Mouse (Mus musculus): ENCODE data around the gene Sp4. TPM values are rescaled to one million over a fixed set of nuclear protein-coding genes. Genes with fewer than 3 reads are reported as not detected.

Gene Sp4
- total RNA-seq, 1 experiment = 10.4 TPM

DNA sequence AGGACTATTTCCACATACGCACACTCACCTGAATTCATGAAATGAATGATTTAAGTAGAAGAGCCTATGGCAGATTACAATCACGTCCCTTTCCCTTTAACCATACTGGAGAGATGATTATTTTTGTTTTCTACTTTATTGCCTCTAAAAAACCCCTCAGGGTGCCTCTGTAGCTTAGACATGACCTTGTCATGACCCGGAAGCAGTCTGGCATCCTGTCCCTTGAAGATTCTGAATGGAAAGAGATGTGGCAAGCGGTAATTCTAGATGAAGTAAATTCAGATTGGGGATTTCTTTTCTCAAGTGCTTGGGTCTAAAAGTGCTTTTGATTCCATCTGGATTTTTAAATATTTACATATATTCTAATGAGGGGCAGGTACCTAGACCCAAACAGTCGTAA, 24.9 kb downstream of the Sp4 start:
- Histone ChIP-seq H3K4me3 (ENCODE audit: insufficient read depth in 1 of 2, low read depth in 1 of 2, low read length in 2 of 2, poor library complexity in 1 of 2, severe bottlenecking in 1 of 2) (no peak overlapping the region), H3K4me1 (ENCODE audit: control insufficient read depth in 2 of 2, insufficient read depth in 2 of 2, low read length in 2 of 2, poor library complexity in 1 of 2) (peaks cover 0 to 2% of the 10 kb centered on the region in 2 experiments; a peak in 1 of 4 replicates), H3K9me3 (ENCODE audit: control insufficient read depth, insufficient read depth, low read depth, low read length) (no peaks in the 10 kb centered on the region), H3K27ac (ENCODE audit: insufficient read depth, low read depth, low read length, poor library complexity, severe bottlenecking) (no peak overlapping the region), H3K9ac (ENCODE audit: insufficient read depth, low read depth, low read length, poor library complexity, severe bottlenecking) (no peak overlapping the region), H3K36me3 (ENCODE audit: control insufficient read depth, insufficient read depth, low read length, poor library complexity, severe bottlenecking) (no peaks in the 10 kb centered on the region)
- no peak for TF ChIP-seq HCFC1 (IDR thresholded peaks at IDR 0.05; ENCODE audit: borderline replicate concordance, insufficient read depth, low read length)
- TF ChIP-seq CHD2 (IDR thresholded peaks at IDR 0.05; ENCODE audit: low read depth, low read length) = no peak
- no peak for TF ChIP-seq MAFK (IDR thresholded peaks at IDR 0.05; ENCODE audit: insufficient read depth, low read depth, low read length)
- no peak for TF ChIP-seq ZNF384 (IDR thresholded peaks at IDR 0.05; ENCODE audit: low read depth, low read length)
- TF ChIP-seq ZC3H11A (IDR thresholded peaks at IDR 0.05; ENCODE audit: borderline replicate concordance, low read depth, low read length) = no peak
- DNase-seq (ENCODE audit: low read depth, low spot score) = no peak
- in situ Hi-C loops (cut with MboI; ENCODE audit: low sequenced_read_pairs in 2 of 2, unreplicated experiment in 2 of 2) = no loop called here

DNA sequence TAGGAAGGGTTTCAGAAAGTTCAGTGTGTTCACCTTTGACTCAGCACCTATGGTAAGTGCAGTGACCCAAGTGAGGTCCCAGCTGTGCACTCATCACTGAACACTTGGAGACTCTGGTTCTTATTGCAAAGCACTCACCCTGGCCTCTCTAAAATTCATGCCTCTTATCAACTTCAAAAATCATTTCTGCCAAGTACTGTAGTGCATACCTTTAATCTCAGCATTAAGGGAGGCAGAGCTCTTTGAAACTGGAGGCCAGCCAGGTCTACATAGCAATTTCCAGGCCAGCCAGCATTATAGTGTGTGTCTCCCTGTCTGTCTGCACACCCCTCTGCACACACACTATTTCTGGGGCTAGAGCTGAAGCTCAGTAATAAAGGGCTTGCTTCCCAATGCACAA, 36.3 kb downstream of the Sp4 start:
- no peak for DNase-seq (ENCODE audit: low read depth, low spot score)
- TF ChIP-seq MAFK (IDR thresholded peaks at IDR 0.05; ENCODE audit: insufficient read depth, low read depth, low read length) (no peak), ZC3H11A (IDR thresholded peaks at IDR 0.05; ENCODE audit: borderline replicate concordance, low read depth, low read length) (no peak), CHD2 (IDR thresholded peaks at IDR 0.05; ENCODE audit: low read depth, low read length) (no peak), ZNF384 (IDR thresholded peaks at IDR 0.05; ENCODE audit: low read depth, low read length) (no peak), HCFC1 (IDR thresholded peaks at IDR 0.05; ENCODE audit: borderline replicate concordance, insufficient read depth, low read length) (no peak)
- Histone ChIP-seq H3K9me3 (ENCODE audit: control insufficient read depth, insufficient read depth, low read depth, low read length) (no peaks in the 10 kb centered on the region), H3K4me3 (ENCODE audit: insufficient read depth in 1 of 2, low read depth in 1 of 2, low read length in 2 of 2, poor library complexity in 1 of 2, severe bottlenecking in 1 of 2) (no peak overlapping the region), H3K36me3 (ENCODE audit: control insufficient read depth, insufficient read depth, low read length, poor library complexity, severe bottlenecking) (no peaks in the 10 kb centered on the region), H3K4me1 (ENCODE audit: control insufficient read depth in 2 of 2, insufficient read depth in 2 of 2, low read length in 2 of 2, poor library complexity in 1 of 2) (no peaks in the 10 kb centered on the region), H3K27ac (ENCODE audit: insufficient read depth, low read depth, low read length, poor library complexity, severe bottlenecking) (no peak overlapping the region), H3K9ac (ENCODE audit: insufficient read depth, low read depth, low read length, poor library complexity, severe bottlenecking) (no peak overlapping the region)
- in situ Hi-C loops (cut with MboI; ENCODE audit: low sequenced_read_pairs in 2 of 2, unreplicated experiment in 2 of 2) = no loop called here

DNA sequence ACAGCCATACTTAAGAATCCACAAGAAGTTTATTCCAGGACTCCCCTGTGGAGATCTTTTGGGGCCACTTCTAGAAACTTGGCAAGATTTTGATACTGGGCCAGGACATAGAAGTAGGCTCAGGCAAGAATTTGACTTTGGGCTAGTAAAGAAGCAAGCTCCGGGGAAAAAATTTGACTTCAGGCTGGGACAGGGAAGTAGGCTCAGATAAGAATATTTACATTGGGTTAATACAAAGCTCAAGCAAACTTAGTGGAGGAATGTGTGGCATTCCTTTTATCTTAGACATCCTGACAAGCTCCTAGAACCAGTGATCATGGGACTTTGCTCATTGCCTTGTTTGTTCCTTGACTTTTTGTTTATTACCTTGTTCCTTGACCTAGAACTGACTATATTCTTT, 37.4 kb downstream of the Sp4 start:
- in situ Hi-C loops (cut with MboI; ENCODE audit: low sequenced_read_pairs in 2 of 2, unreplicated experiment in 2 of 2) = no loop called here
- TF ChIP-seq CHD2 (IDR thresholded peaks at IDR 0.05; ENCODE audit: low read depth, low read length) (no peak), MAFK (IDR thresholded peaks at IDR 0.05; ENCODE audit: insufficient read depth, low read depth, low read length) (no peak), ZC3H11A (IDR thresholded peaks at IDR 0.05; ENCODE audit: borderline replicate concordance, low read depth, low read length) (no peak), HCFC1 (IDR thresholded peaks at IDR 0.05; ENCODE audit: borderline replicate concordance, insufficient read depth, low read length) (no peak), ZNF384 (IDR thresholded peaks at IDR 0.05; ENCODE audit: low read depth, low read length) (no peak)
- Histone ChIP-seq H3K36me3 (ENCODE audit: control insufficient read depth, insufficient read depth, low read length, poor library complexity, severe bottlenecking) (no peaks in the 10 kb centered on the region), H3K4me3 (ENCODE audit: insufficient read depth in 1 of 2, low read depth in 1 of 2, low read length in 2 of 2, poor library complexity in 1 of 2, severe bottlenecking in 1 of 2) (no peak overlapping the region), H3K4me1 (ENCODE audit: control insufficient read depth in 2 of 2, insufficient read depth in 2 of 2, low read length in 2 of 2, poor library complexity in 1 of 2) (no peaks in the 10 kb centered on the region), H3K27ac (ENCODE audit: insufficient read depth, low read depth, low read length, poor library complexity, severe bottlenecking) (no peak overlapping the region), H3K9ac (ENCODE audit: insufficient read depth, low read depth, low read length, poor library complexity, severe bottlenecking) (no peak overlapping the region), H3K9me3 (ENCODE audit: control insufficient read depth, insufficient read depth, low read depth, low read length) (no peaks in the 10 kb centered on the region)
- DNase-seq (ENCODE audit: low read depth, low spot score) = no peak

DNA sequence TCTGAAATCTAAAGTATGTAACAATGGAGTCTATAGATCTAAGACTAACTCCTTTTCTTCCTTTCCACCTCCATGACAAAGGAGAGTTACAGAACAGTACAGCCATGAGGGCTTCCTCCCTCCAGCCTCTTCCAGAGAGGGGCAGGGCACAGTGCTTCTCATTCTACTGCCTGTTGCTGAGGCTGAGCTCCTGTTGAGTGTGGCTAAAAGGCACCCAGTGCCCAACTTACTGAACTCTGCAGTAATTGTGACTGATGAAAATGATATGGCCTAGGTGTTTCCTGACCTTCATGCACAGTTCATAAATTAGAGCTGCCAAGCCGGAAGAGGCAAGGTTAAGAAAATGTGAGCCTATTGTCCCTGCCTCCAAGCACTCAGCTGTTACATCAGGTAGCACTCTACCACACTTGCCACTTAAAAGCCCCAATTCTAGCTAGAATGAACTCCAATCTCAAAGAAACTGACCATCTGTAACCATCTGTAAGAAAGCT, 45.9 kb downstream of the Sp4 start:
- Histone ChIP-seq H3K4me3 (ENCODE audit: insufficient read depth in 1 of 2, low read depth in 1 of 2, low read length in 2 of 2, poor library complexity in 1 of 2, severe bottlenecking in 1 of 2) (no peak overlapping the region), H3K4me1 (ENCODE audit: control insufficient read depth in 2 of 2, insufficient read depth in 2 of 2, low read length in 2 of 2, poor library complexity in 1 of 2) (no peaks in the 10 kb centered on the region), H3K36me3 (ENCODE audit: control insufficient read depth, insufficient read depth, low read length, poor library complexity, severe bottlenecking) (no peaks in the 10 kb centered on the region), H3K9me3 (ENCODE audit: control insufficient read depth, insufficient read depth, low read depth, low read length) (no peaks in the 10 kb centered on the region), H3K9ac (ENCODE audit: insufficient read depth, low read depth, low read length, poor library complexity, severe bottlenecking) (no peak overlapping the region), H3K27ac (ENCODE audit: insufficient read depth, low read depth, low read length, poor library complexity, severe bottlenecking) (no peak overlapping the region)
- DNase-seq (ENCODE audit: low read depth, low spot score) = no peak
- no peak for TF ChIP-seq HCFC1 (IDR thresholded peaks at IDR 0.05; ENCODE audit: borderline replicate concordance, insufficient read depth, low read length)
- no peak for TF ChIP-seq MAFK (IDR thresholded peaks at IDR 0.05; ENCODE audit: insufficient read depth, low read depth, low read length)
- TF ChIP-seq ZNF384 (IDR thresholded peaks at IDR 0.05; ENCODE audit: low read depth, low read length) = no peak
- no peak for TF ChIP-seq ZC3H11A (IDR thresholded peaks at IDR 0.05; ENCODE audit: borderline replicate concordance, low read depth, low read length)
- no peak for TF ChIP-seq CHD2 (IDR thresholded peaks at IDR 0.05; ENCODE audit: low read depth, low read length)
- in situ Hi-C loops (cut with MboI; ENCODE audit: low sequenced_read_pairs in 2 of 2, unreplicated experiment in 2 of 2) = no loop called here

DNA sequence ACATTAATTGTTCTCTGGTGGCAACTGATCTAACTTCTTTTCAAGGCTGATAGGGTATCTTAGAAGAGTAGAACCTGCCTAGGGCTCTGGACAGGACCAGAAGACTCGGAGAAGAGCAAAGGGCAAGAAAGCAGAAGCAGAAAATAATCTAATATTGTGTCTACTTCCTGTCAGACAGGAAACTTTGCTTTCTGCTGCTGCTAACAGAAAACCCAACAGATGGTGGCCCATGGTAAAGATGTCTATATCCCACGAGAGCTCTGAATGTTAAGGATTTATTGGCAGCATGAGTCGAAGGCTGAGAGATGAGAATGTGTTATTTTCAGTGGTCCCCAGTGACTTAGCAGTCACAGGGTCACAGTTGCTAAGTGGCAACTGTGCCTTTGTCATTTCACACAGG, 80.1 kb downstream of the Sp4 start:
- H3K9me3 ChIP-seq (ENCODE audit: control insufficient read depth, insufficient read depth, low read depth, low read length) = no peaks in the 10 kb centered on the region
- no peak overlapping the region for H3K27ac ChIP-seq (ENCODE audit: insufficient read depth, low read depth, low read length, poor library complexity, severe bottlenecking)
- no peak for TF ChIP-seq HCFC1 (IDR thresholded peaks at IDR 0.05; ENCODE audit: borderline replicate concordance, insufficient read depth, low read length)
- TF ChIP-seq CHD2 (IDR thresholded peaks at IDR 0.05; ENCODE audit: low read depth, low read length) = no peak
- TF ChIP-seq ZC3H11A (IDR thresholded peaks at IDR 0.05; ENCODE audit: borderline replicate concordance, low read depth, low read length) = no peak
- TF ChIP-seq ZNF384 (IDR thresholded peaks at IDR 0.05; ENCODE audit: low read depth, low read length) = no peak
- TF ChIP-seq MAFK (IDR thresholded peaks at IDR 0.05; ENCODE audit: insufficient read depth, low read depth, low read length) = no peak
- DNase-seq (ENCODE audit: low read depth, low spot score) = no peak
- in situ Hi-C loops (cut with MboI; ENCODE audit: low sequenced_read_pairs in 2 of 2, unreplicated experiment in 2 of 2) = no loop called here
- H3K4me1 ChIP-seq (ENCODE audit: control insufficient read depth in 2 of 2, insufficient read depth in 2 of 2, low read length in 2 of 2, poor library complexity in 1 of 2) = no peaks in the 10 kb centered on the region
- no peak overlapping the region for H3K9ac ChIP-seq (ENCODE audit: insufficient read depth, low read depth, low read length, poor library complexity, severe bottlenecking)
- no peak overlapping the region for H3K4me3 ChIP-seq (ENCODE audit: insufficient read depth in 1 of 2, low read depth in 1 of 2, low read length in 2 of 2, poor library complexity in 1 of 2, severe bottlenecking in 1 of 2)
- no peaks in the 10 kb centered on the region for H3K36me3 ChIP-seq (ENCODE audit: control insufficient read depth, insufficient read depth, low read length, poor library complexity, severe bottlenecking)

Data from ES-E14 (cell line).